Mouse (Mus musculus) liver, adult (tissue): Measurements from ENCODE around the gene Hist2h2aa2.

Experiments used
- GATA4 ChIP-seq: IDR thresholded peaks from 2 replicates; pipeline ENCODE4 v1.6.1; 2014; ENCODE audit warnings: mild to moderate bottlenecking, low read length; ENCODE audit not compliant: insufficient replicate concordance

The Hist2h2aa2 gene

GRCm38 (mm10) chr3:96263558-96264403, 23.7 kb upstream of the Hist2h2aa2 start:
- TF ChIP-seq GATA4, result no peak

GRCm38 (mm10) chr3:96262979-96263550, 23.0 kb upstream of the Hist2h2aa2 start, which contains the start of gene Hist2h4:
Gene Hist2h4 (minus strand): TSS chr3:96263311.
- no peak; the same call in 1 of the 2 replicates for TF ChIP-seq GATA4

GRCm38 (mm10) chr3:96262216-96262875, 22.3 kb upstream of the Hist2h2aa2 start:
- no peak for TF ChIP-seq GATA4

GRCm38 (mm10) chr3:96261623-96262022, 21.5 kb upstream of the Hist2h2aa2 start:
- TF ChIP-seq GATA4, result no peak

- no peak for TF ChIP-seq GATA4
Observed at GRCm38 (mm10) chr3:96260220-96260619, 20.1 kb upstream of the Hist2h2aa2 start.

- no peak for TF ChIP-seq GATA4
Observed at GRCm38 (mm10) chr3:96257190-96257589, 17.1 kb upstream of the Hist2h2aa2 start.

GRCm38 (mm10) chr3:96255926-96256593, 16.0 kb upstream of the Hist2h2aa2 start:
- TF ChIP-seq GATA4, result no peak

GRCm38 (mm10) chr3:96254683-96255355, 14.7 kb upstream of the Hist2h2aa2 start:
- TF ChIP-seq GATA4, result no peak

GRCm38 (mm10) chr3:96251787-96252186, 11.7 kb upstream of the Hist2h2aa2 start:
- no peak for TF ChIP-seq GATA4

GRCm38 (mm10) chr3:96250890-96251289, 10.8 kb upstream of the Hist2h2aa2 start:
- no peak for TF ChIP-seq GATA4

GRCm38 (mm10) chr3:96249034-96249345, 8.9 kb upstream of the Hist2h2aa2 start:
- TF ChIP-seq GATA4, result no peak

- no peak for TF ChIP-seq GATA4
Observed at GRCm38 (mm10) chr3:96248141-96249033, 8.3 kb upstream of the Hist2h2aa2 start.

GRCm38 (mm10) chr3:96247356-96248140, 7.5 kb upstream of the Hist2h2aa2 start:
- TF ChIP-seq GATA4, result no peak
